Mouse (Mus musculus) large intestine, adult 2 months (tissue): Measurements from ENCODE around the gene 1810049J17Rik. TPM values are rescaled to one million over a fixed set of nuclear protein-coding genes. Genes with fewer than 3 reads are reported as not detected.

Experiments used
- DNase-seq: peaks from one replicate; pipeline ENCODE4 v3.0.0-alpha.2; 2012; ENCODE audit warnings: low read depth, low spot score
- WGBS: fragments of 180-500 bp; shearing (Covaris S2); methylation state at CpG from one replicate; pipeline ENCODE4 v1.1.7; 2018; 5-methylcytosine and 5-hydroxymethylcytosine counted together
- polyA plus RNA-seq: library from polyadenylated mRNA; depleted of rRNA; stranded (reverse); fragments of >200 nt; gene quantifications from 2 replicates; pipeline ENCODE4 v1.2.3, GENCODE M21; 2012

1810049J17Rik gene
- polyA plus RNA-seq, 1 experiment, result not detected

DNA sequence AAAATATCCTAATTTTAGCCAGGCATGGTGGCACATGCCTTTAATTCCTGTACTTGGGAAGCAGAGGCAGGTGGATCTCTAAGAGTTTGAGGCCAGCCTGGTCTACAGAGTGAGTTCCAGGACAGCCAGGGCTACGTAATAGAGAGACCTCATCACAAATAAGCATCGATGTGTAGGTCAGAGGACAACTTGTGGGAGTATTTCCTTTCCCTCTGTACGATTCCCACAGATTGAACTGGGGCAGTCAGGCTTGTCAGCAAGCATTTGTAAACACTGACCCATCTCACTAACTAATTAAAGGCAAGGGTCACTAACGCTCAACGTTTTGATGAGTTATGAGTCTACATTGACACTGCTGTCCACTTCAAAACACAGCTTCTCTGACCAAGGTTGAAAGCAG, 7.1 kb downstream of the 1810049J17Rik start:
- WGBS, result 73% methylated on average over 5 of the region's 5 CpGs

DNA sequence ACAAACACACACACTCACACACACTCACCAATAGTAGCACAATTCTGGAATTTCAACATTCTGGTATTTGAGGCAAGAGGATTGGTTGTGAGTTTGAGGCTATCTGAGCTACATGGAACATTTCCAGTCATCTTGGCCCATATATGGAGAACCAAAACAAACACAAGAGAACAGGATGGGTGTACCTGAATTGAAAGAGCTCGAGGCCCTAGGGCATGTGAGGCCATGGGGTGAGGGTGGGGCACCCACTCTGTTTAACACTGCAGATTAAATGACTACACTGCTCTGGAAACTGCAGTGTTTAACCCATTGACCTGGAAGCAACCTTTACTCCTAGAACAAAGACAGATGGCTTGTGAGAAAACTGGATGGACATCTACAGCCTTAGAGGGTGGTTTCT, 8.4 kb downstream of the 1810049J17Rik start:
- WGBS, result 4% methylated on average over 1 of the region's 1 CpGs

More for the DNA sequence above, 7.1 kb downstream of the 1810049J17Rik start:
- DNase-seq, result no peak

DNA sequence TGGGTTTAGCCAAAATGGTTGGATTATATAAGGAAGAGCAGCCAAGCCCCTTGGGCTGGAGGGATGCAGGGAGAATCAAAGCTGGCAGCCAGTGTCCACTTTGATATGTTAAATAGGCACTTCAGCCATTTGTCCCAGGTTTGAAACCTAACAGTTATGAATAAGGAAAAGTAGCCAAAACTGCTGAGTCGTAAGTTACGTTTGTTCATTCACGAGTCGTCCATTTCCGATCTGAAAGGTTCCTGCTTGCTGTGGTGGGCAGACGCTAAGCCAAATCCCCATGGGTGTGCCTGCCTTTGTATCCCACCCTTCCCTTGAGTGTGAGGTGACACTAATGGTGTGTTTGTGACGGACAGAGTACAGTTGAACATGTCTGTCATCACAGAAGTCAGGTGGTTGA, 10.2 kb downstream of the 1810049J17Rik start:
- 87% methylated on average over 7 of the region's 7 CpGs for WGBS
- no peak for DNase-seq

More for the DNA sequence above, 8.4 kb downstream of the 1810049J17Rik start:
- no peak for DNase-seq

DNA sequence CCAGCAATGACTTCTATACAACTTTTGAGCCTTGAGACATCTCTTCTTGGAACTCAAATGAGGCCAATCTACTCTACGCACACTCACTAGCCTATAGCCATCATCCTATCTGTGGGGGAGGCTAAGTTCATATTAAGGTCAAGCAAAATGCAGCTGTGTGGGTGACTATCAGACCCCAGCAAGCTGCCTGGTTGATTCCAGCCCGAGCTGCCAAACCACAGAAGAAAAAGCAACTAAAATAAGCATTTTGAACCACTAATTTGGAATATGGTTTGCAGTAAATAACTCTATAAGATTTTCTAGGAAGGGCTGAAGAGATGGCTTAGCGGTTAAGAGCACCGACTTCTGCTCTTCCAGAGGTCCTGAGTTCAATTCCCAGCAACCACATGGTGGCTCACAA, 11.0 kb downstream of the 1810049J17Rik start:
- 84% methylated on average over 4 of the region's 4 CpGs for WGBS
- DNase-seq, result no peak

DNA sequence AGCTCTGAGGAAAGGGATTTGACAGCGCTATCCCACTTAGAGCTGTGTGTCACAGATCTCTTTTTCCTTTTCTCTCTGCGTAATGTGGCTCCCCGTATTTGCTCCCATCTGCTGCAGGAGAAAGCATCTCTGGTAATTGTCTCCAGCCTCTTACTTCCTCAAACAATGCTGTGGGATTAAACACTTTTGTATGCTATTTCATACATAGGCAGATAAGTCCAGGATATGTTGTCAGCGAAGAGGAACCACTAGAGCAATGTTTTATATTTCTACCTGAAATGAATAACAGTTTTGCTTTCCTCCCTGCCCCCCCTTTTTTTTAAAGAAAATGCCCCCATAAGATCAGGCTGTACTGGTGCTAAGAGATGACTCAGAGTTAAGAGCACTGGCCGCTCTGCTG, 13.2 kb downstream of the 1810049J17Rik start:
- 93% methylated on average over 5 of the region's 5 CpGs for WGBS
- DNase-seq, result no peak

DNA sequence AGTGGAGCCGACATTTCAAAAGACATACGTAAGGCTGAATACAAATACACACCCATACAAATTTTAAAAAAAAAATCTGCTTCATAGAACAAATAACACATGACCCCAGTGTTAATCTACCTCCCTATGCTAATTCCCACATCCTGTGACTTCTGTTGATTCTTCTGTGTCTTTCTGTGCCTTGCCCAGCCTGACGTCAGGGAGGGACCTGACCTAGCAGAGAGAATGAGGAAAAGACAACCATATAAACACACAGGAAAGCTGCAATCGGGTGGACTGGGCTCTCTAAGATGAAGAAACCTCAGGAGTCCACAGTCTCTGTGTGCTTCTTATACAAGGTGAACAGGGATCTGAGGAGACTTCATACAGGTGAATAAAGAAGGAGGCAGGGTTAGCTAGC, 14.6 kb downstream of the 1810049J17Rik start:
- WGBS, result 23% methylated on average over 4 of the region's 4 CpGs
- no peak for DNase-seq

DNA sequence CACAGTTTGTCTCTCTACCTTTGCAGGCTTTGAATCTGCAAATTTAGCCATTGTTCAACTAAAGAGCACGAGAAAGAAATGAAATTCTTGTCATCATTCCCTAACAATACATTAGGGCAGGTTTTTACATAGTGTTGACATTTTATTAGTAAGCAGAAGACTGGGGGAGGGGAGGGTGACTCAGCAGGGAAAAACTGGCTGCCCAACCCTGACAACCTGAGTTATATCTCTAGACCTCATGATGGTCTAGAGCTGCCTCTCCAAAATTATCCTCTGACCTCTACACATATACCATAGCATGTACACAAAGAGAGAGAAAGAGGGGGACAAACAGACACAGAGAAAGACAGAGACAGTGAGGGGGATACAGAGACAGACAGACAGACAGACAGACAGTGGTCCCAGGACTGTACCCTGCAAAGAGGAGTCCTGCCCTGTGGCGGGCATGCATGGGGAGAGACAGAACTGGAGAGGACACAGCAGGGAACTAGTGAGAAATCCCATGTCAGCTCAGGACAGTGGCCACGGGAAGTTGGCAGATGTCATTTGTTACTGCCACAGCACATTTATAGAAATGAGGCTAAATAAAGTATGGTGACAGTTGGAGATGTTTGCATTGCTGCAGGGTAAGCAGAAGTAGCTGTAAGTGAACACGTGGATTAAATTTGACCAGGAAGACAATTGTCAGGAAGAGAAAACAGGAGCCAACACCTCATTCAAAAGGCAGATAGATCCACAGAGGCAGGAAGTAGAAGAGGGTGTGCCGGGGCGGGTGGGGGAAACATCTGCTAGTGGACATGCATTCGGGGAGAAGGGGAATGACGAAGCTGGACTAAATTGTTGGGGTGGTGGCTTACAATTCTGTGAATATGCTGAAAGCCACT, 15.3 kb downstream of the 1810049J17Rik start:
- 15% methylated on average over 8 of the region's 8 CpGs for WGBS
- DNase-seq, result no peak

DNA sequence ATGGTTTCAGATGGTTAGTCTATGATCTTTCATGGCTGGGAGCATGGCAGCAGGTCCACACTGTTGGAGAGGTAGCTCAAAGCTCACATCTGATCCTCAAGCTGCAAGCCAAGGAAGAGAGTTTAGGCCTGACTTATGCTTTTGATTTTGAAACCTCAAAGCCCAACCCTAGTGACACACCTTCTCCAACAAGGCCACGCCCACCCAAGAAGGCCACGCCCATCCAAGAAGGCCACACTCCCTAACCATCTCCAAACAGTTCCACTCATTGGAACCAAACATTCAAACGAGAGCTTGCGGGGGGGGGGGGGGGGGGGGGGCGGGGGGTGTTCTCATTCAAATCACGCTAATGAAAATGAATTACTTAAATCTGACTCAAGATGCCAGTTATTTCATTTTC, 19.9 kb downstream of the 1810049J17Rik start:
- WGBS, result 70% methylated on average over 6 of the region's 6 CpGs
- no peak for DNase-seq

DNA sequence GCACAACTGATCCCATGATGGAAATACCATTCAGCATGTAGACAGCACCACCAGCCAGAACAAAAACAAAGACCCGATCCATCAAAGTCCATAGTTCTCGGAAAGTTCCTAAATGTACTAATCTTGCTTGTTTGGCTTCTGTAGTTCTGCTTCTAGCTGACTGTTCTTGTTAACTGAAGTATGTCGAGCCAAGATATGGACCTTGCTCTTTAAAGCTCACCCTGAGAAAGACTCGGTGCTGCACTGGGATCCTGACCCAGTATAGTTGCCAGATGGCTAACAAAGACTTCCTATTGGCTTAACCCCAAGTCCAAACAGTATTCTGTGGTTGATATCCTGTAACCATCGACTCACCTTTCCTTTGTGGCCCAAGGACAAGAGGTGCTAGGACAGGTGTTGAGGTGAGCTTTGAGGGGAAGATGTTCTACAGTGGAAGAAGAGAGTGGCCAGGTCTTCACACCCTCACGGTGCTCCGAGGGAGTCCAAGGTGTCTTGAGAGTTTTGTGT, 23.4 kb downstream of the 1810049J17Rik start:
- 54% methylated on average over 7 of the region's 7 CpGs for WGBS
- DNase-seq, result no peak

DNA sequence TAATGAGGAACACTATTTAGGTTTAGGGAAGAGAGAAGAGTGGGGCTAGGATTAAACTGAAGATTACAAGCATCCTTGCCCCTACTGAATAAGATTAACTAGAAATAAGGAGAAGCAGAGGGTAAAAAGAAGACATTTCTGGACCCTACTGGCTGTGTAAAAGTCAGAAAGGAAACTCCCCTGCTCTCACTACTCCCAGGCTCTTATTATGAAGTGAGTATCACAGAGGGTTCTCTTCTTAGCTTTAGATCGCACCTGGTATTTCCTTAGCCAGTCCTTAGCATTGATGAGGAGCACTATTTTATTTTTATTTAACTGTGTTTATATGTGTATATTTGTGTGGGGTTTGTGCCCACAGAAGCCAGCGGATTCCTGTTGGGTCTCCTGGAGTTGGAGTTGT, 25.5 kb downstream of the 1810049J17Rik start:
- DNase-seq, result no peak
- WGBS, result 69% methylated on average over 2 of the region's 2 CpGs

DNA sequence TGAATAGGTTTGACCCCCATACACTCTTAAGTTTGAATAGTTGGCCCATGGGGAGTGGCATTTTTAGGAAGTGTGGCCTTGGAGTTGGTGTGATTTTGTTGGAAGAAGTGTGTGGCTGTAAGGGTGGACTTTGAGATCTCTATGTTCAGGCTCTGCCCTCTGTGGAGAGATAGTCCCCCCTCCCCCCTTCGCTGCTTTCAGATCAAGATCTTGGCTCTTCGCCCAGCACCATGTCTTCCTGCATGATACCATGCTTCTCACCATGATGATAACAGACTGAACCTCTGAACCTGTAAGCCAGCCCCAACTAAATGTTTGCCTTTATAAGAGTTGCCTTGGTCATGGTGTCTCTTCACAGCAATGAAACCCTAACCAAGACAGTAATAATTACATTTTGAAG, 29.9 kb downstream of the 1810049J17Rik start:
- 75% methylated on average over 2 of the region's 2 CpGs for WGBS
- DNase-seq, result no peak

DNA sequence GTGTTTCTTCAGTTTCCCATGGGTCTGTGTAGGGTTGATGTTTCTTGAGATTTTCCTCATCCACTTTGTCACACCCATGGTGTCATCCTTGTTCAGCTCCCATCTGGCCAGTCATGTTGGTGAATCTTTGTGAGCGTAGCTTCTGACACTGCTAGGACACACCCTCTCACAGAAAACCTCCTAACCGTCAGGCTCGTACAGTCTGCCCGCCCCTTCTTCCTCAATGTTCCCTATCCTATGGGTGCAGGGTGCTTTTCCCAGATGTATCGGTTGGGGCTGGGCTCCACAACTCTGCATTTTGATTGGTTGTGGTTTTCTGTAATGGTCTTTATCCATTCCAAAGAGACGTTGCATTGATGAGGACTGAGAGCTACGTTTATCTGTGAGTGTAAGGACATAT, 31.4 kb downstream of the 1810049J17Rik start:
- no peak for DNase-seq
- WGBS, result 93% methylated on average over 7 of the region's 7 CpGs

DNA sequence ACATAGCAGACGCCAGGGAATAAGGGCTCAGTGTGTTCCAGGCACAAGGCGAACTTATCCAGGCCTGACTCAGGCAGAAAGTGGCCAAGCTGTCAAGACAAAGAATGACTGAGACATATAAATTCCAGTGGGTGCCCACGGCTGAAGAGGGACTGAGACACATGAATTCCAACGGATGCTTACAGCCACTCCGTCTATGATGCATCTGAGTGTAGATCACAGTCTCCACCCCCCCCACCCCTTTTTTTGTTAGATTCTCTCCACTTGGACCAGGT, 36.2 kb downstream of the 1810049J17Rik start:
- WGBS, result 71% methylated on average over 5 of the region's 5 CpGs
- DNase-seq, result no peak

DNA sequence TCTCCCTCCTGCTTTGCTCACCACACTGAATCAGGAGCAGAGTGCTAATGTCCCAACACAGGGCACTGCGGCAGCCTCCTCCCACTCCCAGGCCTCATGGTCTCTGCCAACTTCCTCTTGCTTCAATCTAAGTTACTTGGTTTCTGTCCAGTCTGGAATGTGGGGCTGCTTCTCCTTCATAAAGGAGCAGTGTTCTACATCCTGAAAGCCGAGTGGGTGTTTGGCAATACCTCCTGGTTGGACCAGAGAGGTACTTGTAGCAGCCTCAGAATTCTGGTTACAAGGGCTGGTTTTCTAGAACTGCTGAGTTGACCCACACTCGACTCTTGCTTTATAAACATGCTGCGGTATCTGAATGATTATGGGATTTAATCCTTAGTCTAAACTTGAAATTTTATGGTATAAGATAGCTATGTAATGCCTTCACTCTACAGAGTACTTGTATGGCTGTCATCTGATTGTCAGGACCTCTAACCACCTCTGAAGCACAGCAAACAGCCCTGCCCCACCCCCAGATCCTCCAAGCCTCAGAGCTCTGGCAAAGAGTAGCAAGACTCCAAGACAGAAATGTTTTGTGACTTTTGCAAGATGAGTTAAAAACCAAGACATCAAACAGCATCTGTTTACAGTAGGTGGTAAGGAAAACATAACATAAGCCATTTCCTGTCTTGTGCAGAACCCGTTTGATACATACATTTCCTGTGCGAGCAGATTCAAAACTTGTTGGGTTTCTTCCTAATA, 36.7 kb downstream of the 1810049J17Rik start:
- 60% methylated on average over 6 of the region's 6 CpGs for WGBS
- DNase-seq, result no peak

DNA sequence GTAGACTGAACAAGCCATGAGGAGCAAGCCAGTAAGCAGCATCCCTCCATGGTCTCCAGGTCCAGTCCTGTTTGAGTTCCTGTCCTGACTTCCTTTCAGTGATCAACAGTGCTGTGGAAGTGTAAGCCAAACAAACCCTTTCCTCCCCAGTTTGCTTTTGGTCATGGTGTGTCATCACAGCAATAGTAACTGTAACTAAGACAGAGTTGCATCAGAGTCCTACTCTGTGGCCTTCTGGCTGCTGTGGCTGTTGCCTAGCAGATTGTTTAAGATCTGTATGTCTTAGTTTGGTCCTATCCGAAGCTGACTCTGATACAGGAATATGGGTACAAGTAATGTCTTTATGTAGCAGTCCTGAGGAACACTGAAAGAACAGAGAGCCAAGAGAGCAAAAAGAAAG, 41.9 kb downstream of the 1810049J17Rik start:
- 94% methylated on average over 1 of the region's 1 CpGs for WGBS
- DNase-seq, result no peak

DNA sequence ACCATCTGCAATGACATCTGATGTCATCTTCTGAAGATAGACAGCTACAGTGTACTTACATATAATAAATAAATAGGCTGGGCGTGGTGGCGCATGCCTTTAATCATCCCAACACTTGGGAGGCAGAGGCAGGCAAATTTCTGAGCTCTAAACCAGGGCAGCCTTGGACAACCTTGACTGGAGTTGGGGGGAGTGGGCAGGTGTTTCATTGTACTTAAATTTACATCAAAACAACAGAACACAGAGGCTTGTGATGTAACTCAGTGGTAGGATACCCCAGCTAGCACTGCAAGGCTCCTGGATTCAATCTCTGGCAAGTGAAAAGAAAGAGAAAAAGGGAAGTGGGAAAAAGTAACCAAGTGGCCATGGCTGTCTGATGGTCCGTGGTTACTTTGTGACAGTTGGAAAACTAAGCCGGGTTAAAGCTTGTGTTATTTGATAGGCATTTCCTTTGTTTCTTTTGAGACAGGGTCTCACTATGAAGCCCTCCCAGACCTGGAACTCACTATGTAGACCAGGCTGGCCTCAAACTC, 46.5 kb downstream of the 1810049J17Rik start:
- 83% methylated on average over 4 of the region's 4 CpGs for WGBS
- DNase-seq, result no peak

DNA sequence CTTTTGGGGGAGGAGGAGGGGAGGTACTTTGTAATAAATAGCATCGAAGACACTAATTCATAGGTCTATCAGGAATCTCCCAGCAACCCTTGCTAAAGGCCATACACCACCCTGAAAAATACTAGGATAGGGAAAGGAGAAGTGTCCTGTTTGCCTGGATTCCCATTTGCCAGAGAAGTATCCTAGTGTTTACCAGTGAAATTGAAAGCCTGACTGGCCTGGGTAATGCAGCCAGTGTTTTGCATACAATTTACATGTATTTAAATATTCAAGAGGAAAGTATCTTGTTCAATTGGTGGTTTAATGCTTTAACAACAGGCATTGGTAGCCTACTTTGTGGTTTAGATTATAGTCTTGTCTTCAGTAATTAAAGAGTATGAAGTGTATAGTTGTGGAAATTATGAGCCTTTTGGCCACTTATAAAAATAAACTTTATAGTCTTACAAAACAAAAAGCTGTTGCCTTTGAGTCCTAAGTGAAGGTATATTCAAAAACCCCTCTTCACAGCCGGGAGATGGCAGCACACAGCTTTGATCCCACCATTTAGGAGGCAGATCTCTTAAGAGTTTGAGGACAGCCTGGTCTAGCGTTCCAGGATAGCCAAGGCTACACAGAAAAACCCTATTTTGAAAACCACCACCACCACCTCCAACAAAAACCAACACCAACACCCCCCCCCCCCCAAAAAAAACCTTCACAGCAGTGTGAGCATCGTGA, 47.5 kb downstream of the 1810049J17Rik start:
- 55% methylated on average over 4 of the region's 4 CpGs for WGBS
- DNase-seq, result no peak

DNA sequence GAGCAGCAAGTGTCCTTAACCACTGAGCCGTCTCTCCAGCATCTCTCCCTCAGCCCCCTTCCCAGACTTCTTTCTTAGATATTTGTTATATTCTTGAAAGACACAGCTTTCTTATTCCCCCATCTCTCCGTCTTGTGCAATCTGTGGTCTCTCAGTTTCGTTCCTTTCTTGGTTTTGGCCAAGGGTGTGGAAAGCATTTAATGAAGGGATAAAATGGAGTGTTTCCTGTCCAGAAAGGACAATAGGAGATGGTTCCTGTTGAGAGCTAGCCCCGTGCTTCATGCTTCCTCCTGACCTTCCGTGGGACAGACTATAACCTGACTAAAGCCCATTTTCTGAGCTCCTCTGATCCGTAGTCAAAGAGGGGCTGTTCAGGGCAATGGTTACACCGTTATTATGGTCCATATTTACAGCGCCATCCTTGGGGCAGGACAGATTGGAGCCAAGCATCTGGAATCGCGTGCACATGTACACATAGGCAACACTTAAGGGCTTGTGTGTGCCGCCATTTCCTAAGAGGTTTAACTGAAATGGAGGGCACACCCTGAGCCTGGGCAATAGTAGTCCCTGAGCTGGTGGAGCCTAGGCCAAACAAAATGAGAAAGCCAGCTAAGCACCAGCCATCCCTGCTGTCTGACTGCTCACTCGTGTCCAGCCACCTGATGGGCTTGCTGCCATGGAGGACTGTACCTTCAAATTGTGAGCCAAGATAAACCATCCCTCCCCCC, 48.2 kb downstream of the 1810049J17Rik start:
- no peak for DNase-seq
- WGBS, result 80% methylated on average over 12 of the region's 12 CpGs
